Mouse (Mus musculus) megakaryocyte, embryonic 14.5 days (primary cell): ENCODE data around the gene Mgarp.

Experiments
- FLI1 ChIP-seq: IDR thresholded peaks from 2 replicates; pipeline ENCODE4 v1.6.1; 2012; ENCODE audit warnings: low read length, inconsistent platforms, mixed read lengths
- GATA1 ChIP-seq: IDR thresholded peaks from 3 replicates; pipeline ENCODE4 v1.6.1; 2012; ENCODE audit warnings: mixed read lengths, low read length, inconsistent platforms, borderline replicate concordance

DNA sequence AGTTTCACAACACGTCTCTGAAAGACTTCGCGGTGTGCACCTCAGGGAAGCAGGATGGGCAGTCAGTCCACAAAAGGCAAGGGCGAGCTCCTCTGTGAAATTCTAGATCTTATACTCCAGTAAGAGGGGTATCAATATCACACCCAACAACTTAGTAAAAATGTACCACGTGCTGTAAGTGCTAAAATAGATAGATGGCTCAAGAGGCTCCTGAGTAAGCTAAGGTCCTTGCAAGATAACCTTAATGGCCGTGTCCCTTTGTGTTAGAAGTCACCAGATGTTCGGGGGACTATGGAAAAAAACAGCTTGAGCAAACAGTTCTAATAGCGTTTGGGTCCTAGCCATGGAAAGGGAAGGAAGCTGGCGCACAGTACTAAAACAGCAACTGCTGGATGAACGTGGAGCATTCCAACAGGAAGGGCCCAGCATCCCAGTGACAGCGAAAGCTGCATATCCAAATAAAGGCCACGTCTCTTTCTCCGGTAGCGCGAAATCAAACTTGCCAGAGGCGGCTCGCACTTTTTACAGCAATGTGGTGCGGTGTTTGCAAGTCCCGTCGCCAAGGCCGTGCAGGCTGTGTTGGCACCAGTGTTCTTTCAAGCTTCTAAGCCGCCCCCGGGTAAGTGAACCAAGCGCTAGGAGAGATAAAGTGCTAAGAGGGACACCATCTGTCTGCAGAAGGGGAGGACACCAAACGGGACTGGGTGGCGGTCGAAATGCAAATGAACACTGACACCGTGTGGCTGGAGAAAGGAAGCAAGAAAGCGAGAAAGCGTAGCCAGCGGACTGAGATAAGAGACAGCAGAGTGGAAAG lies 31.6 kb downstream of the Mgarp start:
- TF ChIP-seq GATA1 (peak; percentile 33; the same call in 1 of the 3 replicates), FLI1 (no peak)
